Mouse (Mus musculus): ENCODE measurements around the gene Ppp1r36. TPM values are rescaled to one million over a fixed set of nuclear protein-coding genes. Genes with fewer than 3 reads are reported as not detected.

Gene Ppp1r36
- polyA plus RNA-seq (2015; fragmentation: Illumina TruSeq; extraction: RNeasy Lipid Tissue Mini Kit (QIAGEN cat#74804); ENCODE audit: low read depth, low replicate concordance) = 2.9 TPM

GRCm38 (mm10) chr12:76417433-76417854 is at the start of gene Ppp1r36:
Gene Ppp1r36, plus strand, starts transcription at chr12:76417538.

GRCm38 (mm10) chr12:76369206-76369977 is 47.9 kb upstream of the Ppp1r36 start, which contains the start of gene Zbtb25:
Gene Zbtb25, minus strand, starts transcription at chr12:76369602.

DNA sequence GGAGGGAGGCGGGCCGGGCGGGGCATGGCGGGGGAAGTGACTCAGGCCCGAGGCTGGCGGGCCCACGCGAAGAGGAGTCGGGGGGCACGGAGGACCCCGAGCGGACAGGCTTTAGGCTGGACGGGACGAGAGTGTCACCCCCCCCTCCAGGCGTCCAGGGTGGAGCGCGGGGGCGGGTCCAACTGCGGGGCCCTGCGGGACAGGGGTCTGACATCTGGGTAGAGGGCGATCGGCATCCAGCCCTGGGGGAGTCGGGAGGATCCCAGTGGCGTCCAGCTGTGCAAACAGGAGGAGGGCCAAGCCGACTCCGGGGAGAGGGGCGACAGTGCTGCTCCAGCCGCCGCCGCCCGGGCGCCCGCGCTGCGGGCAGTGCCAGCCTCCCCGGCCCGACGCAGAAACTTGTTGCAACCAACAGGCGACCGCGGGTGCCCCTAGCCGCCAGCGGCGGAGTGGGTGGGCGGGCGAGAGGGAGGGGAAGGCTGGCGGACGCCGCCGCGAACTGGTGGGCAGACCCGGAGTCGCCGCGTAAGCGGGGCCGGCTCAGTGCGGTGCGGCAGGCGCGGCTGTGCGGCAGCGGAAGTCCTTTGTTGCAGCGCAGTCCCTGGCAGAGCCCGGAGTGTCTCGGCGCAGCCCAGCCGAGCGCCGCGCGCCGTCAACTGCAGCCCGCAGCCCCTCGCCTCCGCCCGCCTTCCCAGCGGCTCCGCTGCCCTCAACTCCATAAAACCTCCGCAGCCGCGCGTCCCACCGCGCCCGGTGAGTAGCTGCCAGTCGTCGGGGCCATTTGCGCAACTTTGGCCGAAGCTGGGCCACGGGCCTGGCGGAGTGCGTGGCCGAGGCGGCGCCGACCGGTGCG is 47.1 kb upstream of the Ppp1r36 start, which contains the start of gene Zbtb1:
Gene Zbtb1 (plus strand): TSS at position 289 of the 853 bp plus-strand sequence.

DNA sequence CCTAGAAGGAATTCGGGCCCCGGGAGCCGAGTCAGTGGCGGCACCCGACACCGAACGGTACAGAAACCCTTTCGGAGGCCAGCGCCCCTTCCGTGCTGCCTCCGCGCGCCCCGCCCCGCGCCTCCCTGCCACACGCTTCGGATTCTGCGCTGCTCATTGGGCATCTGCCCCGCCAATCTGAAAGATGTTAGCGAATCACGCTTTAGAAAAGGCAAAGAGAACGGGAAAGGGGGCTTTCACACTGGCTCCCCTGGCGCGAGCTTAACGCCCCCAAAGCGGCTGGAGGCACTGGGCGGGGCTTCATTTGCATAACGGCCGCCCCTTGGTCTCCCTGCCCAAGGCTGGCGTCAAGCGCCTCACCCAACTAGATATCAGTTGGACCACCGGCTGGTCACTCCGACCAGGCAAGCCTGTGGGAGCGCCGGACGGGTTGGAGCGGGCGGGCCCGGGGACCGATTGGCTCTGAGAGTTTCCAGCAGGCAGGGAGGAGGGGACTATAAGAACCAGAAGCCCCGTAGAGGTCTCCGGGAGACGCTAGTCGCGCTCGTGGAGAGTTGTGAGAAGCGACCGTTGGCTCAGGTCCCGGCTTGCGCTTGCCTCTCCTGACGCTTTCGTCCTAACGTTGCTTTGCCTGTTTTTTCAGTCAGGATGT is 13.3 kb upstream of the Ppp1r36 start, which contains the start of gene Hspa2:
Gene Hspa2 (plus strand): TSS at position 291 of the 652 bp plus-strand sequence.

Other genes with a start within 250 kb of the Ppp1r36 start
- 0.33 TPM for gene Esr2, start 240.3 kb upstream of the Ppp1r36 start, polyA plus RNA-seq (2015; fragmentation: Illumina TruSeq; extraction: RNeasy Lipid Tissue Mini Kit (QIAGEN cat#74804); ENCODE audit: low read depth, low replicate concordance)
- gene Tex21, start 170.8 kb upstream of the Ppp1r36 start, polyA plus RNA-seq (2015; fragmentation: Illumina TruSeq; extraction: RNeasy Lipid Tissue Mini Kit (QIAGEN cat#74804); ENCODE audit: low read depth, low replicate concordance) = not detected
- 28.0 TPM for gene Mthfd1, start 162.2 kb upstream of the Ppp1r36 start, polyA plus RNA-seq (2015; fragmentation: Illumina TruSeq; extraction: RNeasy Lipid Tissue Mini Kit (QIAGEN cat#74804); ENCODE audit: low read depth, low replicate concordance)
- gene Akap5, start 92.6 kb upstream of the Ppp1r36 start, polyA plus RNA-seq (2015; fragmentation: Illumina TruSeq; extraction: RNeasy Lipid Tissue Mini Kit (QIAGEN cat#74804); ENCODE audit: low read depth, low replicate concordance) = 39.6 TPM
- gene Zbtb25, start 47.9 kb upstream of the Ppp1r36 start, polyA plus RNA-seq (2015; fragmentation: Illumina TruSeq; extraction: RNeasy Lipid Tissue Mini Kit (QIAGEN cat#74804); ENCODE audit: low read depth, low replicate concordance) = 12.8 TPM
- 3.8 TPM for gene Zbtb1, start 47.3 kb upstream of the Ppp1r36 start, polyA plus RNA-seq (2015; fragmentation: Illumina TruSeq; extraction: RNeasy Lipid Tissue Mini Kit (QIAGEN cat#74804); ENCODE audit: low read depth, low replicate concordance)
- 31.1 TPM for gene Hspa2, start 13.4 kb upstream of the Ppp1r36 start, polyA plus RNA-seq (2015; fragmentation: Illumina TruSeq; extraction: RNeasy Lipid Tissue Mini Kit (QIAGEN cat#74804); ENCODE audit: low read depth, low replicate concordance)
- gene Plekhg3, start 113.4 kb downstream of the Ppp1r36 start, polyA plus RNA-seq (2015; fragmentation: Illumina TruSeq; extraction: RNeasy Lipid Tissue Mini Kit (QIAGEN cat#74804); ENCODE audit: low read depth, low replicate concordance) = 14.6 TPM

Data from brain, adult 10 weeks (tissue).